Mouse (Mus musculus): ENCODE measurements around the gene Mfge8. TPM values are rescaled to one million over a fixed set of nuclear protein-coding genes. Genes with fewer than 3 reads are reported as not detected.

The Mfge8 gene
- 100 to 1,000 TPM; 136 to 148 TPM for total RNA-seq (2021)

DNA sequence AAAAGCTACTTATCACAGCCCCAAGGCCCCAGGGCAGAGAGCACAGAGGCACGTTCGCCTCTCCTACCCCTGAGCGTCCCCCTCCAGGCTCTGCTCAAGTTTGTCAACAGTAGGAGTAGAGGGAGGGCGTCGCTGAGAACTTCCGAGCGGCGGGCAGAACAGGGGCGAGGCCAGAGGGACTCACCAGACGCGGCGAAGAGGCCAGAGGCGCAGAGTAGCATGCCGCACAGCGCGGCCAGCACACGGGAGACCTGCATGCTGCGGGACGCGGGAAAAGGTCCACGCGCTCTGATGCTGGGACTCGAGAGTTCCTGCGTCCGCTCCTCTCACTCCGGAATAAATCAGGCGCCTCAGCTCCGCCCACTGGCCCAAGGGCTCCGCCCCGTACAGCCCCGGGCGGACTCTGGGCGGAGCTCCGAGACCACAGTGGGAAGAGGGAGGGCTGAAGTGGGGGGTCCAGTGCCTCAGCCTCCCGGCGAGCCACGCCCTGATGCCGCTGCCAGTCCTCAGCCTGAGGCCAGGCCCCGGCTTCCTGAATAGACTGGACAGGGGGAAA lies at the start of gene Mfge8:
Gene Mfge8 (minus strand): TSS at position 350 of the 556 bp plus-strand sequence.
- DNase-seq: peak; percentile 84
- intact Hi-C loops (cut with DNase I): loop anchor here (5.0 kb wide), 1 partner anchor 79 kb away; no protein-coding TSS in a partner anchor

- DNase-seq: peak; percentile 94
- intact Hi-C loops (cut with DNase I): no loop called here
Measured at GRCm38 (mm10) chr7:79194560-79195413, 45.9 kb upstream of the Mfge8 start.

DNA sequence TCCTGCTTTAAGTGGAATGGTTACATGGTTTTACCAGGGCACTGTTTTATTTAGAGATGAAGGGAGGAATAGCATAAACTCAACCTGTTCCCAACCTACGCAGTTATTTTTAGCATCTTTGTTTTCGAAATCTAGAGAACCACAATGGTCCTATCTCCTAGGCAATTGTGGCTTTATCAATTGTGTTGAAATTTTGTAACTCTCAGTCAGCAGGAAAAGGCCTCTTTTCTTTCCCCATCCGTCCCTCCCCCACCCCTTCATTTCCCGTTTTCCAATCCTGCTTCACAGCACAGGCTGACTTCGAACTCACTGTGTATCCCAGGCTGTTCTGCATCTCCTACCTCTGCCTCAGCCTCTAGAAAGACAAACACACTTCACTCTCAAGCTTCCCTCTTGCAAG lies 45.1 kb upstream of the Mfge8 start:
- no peak for DNase-seq
- intact Hi-C loops (cut with DNase I): no loop called here

DNA sequence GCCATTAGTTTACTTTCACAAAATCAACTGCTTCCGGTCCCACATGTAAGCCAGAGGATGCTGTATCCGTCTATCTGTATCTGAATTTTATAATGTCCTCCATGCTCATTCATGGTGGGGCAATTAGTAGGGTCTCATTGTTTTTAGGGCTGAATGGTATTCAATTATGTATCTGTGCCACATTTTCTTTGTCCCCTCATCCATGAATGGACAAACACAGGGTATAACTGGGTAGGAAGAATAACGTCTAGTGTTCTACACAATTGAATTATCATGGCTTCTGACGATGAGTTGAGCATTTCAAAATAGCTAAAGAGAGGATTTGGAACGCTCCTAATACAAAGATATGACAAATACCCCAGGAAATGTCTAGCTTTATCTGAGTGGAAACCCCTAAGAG lies 42.6 kb upstream of the Mfge8 start:
- no peak for DNase-seq
- intact Hi-C loops (cut with DNase I): no loop called here

DNA sequence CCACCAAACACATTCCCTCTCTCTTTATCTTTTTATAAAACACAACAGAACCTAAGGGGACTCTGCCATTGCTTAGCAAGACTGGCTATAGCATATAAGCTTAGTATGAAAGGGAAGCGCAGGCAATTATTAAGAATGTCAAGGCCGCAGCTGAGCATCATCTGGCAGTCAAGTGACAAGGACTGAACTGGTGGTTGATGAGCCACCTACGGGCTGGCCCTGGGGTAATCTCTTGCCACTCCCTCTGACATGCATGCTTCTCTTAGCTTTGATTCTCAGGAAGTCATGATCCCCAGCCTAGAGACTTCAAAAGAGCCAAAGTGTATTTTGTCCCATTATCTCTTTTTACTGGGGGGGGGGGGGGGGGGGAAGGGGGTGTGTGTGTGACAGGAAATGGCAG lies 41.7 kb upstream of the Mfge8 start:
- DNase-seq: no peak
- intact Hi-C loops (cut with DNase I): no loop called here

- no peak for DNase-seq
- intact Hi-C loops (cut with DNase I): no loop called here
Measured at GRCm38 (mm10) chr7:79189211-79189610, 40.4 kb upstream of the Mfge8 start.

GRCm38 (mm10) chr7:79187591-79187990 lies 38.7 kb upstream of the Mfge8 start:
- intact Hi-C loops (cut with DNase I): no loop called here
- no peak for DNase-seq

DNA sequence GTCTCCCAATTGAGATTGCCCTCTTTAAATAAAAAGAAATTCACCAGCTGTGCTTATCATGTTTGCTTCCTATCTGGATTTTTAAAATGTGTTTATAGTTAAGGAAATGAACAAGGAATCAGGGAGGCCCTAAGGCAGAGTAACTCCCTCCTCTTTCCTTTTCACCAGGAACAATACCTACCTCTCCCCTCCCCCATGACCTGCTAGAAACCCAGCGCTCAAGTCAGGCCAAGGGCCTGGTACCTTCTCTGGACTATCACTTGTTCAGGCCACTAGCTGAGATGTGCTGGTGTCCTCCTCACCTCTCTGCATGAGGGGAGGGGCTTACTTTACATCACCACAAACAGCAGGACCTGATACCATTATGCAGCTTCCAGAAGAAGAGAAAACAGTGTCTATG lies 34.6 kb upstream of the Mfge8 start:
- no peak for DNase-seq
- intact Hi-C loops (cut with DNase I): no loop called here

GRCm38 (mm10) chr7:79173800-79174199 lies 24.9 kb upstream of the Mfge8 start:
- DNase-seq: no peak
- intact Hi-C loops (cut with DNase I): no loop called here

DNA sequence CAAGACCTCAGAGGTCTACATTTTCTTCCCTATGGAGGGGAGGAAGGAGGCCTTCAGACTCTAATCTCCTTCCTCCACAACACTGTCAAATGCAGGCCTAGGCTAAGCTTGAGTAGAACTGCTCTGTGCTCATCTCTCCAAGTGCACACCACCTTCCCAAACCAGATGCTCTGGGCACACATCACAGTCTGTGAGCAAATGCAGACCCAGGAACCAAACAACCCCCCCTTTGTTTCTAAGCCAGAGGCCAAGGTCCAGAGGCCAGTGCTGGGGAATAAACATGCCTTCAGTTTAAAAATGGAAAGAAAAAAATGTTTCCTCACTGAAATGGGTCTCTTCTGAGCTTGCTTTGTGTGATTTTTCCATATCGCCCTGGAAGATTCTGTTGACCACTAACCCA lies 22.9 kb upstream of the Mfge8 start:
- intact Hi-C loops (cut with DNase I): no loop called here
- DNase-seq: no peak

- intact Hi-C loops (cut with DNase I): no loop called here
- no peak for DNase-seq
Measured at GRCm38 (mm10) chr7:79167006-79167562, 18.2 kb upstream of the Mfge8 start.

- DNase-seq: peak; percentile 51
- intact Hi-C loops (cut with DNase I): no loop called here
Measured at GRCm38 (mm10) chr7:79159406-79159805, 10.5 kb upstream of the Mfge8 start.

DNA sequence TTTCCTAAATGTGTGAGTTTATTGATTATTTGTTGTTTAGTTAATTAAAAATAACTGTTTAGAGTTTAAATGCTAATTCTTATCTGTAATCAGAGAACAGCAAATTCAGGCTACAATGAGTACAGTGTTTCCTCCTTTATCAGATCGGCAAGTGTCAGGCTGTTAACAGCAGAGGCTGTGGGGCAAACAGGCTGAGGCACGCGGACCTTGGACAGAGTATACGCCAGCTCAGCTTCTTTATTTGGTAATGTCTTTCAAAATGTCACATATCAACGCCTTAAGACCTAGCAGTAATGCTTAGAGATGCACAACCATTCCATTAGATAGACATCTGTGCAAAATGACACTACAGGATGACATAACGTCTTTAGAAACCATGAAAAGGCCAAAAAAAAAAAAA lies 662 bp upstream of the Mfge8 start:
- intact Hi-C loops (cut with DNase I): loop anchor here (5.0 kb wide), 1 partner anchor 78 kb away; no protein-coding TSS in a partner anchor
- DNase-seq: no peak

GRCm38 (mm10) chr7:79147931-79148653 lies 768 bp downstream of the Mfge8 start:
- DNase-seq: no peak
- intact Hi-C loops (cut with DNase I): loop anchor here (5.0 kb wide), 1 partner anchor 79 kb away; no protein-coding TSS in a partner anchor

- no peak for DNase-seq
- intact Hi-C loops (cut with DNase I): loop anchor here (5.0 kb wide), 1 partner anchor 80 kb away; no protein-coding TSS in a partner anchor
Measured at GRCm38 (mm10) chr7:79147011-79147837, 1.6 kb downstream of the Mfge8 start.

DNA sequence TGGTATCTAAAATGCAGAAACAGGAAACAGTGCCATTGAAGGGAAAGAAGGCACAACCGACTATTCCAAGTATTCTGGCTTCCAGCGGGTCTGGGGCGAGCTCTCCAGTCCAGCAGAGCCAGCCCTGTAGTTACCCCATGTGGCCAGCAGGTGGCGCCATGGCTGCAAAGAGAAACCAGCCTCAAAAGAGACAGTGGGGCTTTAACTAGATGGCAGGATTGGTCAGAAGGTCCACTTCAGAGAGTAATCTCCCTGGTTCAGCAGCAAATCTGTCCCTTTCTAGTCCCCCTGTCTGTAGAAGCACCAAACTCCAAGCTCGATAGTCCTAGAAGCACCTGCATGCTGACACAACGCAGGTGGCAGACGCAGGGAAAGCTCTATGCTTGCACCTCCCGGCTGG lies 8.0 kb downstream of the Mfge8 start:
- peak; percentile 88 for DNase-seq
- intact Hi-C loops (cut with DNase I): loop anchor here (5.0 kb wide), 1 partner anchor 206 kb away; no protein-coding TSS in a partner anchor

- no peak for DNase-seq
- intact Hi-C loops (cut with DNase I): loop anchor here (5.0 kb wide), 1 partner anchor 207 kb away; no protein-coding TSS in a partner anchor
Measured at GRCm38 (mm10) chr7:79139891-79140591, 8.8 kb downstream of the Mfge8 start.

- intact Hi-C loops (cut with DNase I): no loop called here
- DNase-seq: no peak
Measured at GRCm38 (mm10) chr7:79139328-79139824, 9.5 kb downstream of the Mfge8 start.

DNA sequence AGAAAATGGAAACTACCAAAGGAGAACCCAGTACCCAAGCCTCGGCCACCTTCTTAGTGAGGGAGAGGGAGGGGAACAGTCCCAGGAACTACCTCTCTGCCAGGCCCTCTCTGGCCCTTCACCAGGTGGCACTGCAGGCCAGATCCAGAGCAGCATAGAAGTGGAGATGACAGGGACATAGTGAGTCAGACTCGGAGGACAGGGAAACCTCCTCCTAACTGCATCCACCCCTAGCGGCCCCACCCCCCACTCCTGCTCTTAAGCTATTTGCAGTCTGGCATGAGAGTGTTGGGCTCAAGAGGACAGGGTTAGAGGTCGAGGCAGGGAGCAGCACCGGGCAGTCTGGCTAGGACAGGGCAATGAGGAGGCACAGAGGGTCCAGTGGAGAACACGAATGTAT lies 15.5 kb downstream of the Mfge8 start:
- intact Hi-C loops (cut with DNase I): no loop called here
- DNase-seq: no peak
